Mouse (Mus musculus): Measurements from ENCODE around the gene Dnajc25. TPM values are rescaled to one million over a fixed set of nuclear protein-coding genes. Genes with fewer than 3 reads are reported as not detected.
A peak's percentile ranks its signal among the peaks of the same experiment; 100 is the strongest.

Gene Dnajc25
- polyA plus RNA-seq, 1 experiment from 2014 or later: 16.6 TPM

- H3K4me1 ChIP-seq (ENCODE audit: insufficient read depth, low read depth, low read length): no peaks in the 10 kb centered on the region
- H3K36me3 ChIP-seq (ENCODE audit: insufficient read depth, low read length): no peaks in the 10 kb centered on the region
- 80% methylated on average over 17 of the region's 17 CpGs for WGBS
- no peak for ATAC-seq
- no peaks in the 10 kb centered on the region for H3K9me3 ChIP-seq (ENCODE audit: low read length)
- TF ChIP-seq CTCF (IDR thresholded peaks at IDR 0.05) (no peak), EP300 (IDR thresholded peaks at IDR 0.05) (no peak)
- no peak overlapping the region for H3K27ac ChIP-seq (ENCODE audit: low read length)
- no peak overlapping the region for H3K9ac ChIP-seq (replicated peaks; ENCODE audit: low read depth)
- DNase-seq (ENCODE audit: low spot score): peak; percentile 59
- no peaks in the 10 kb centered on the region for H3K27me3 ChIP-seq (replicated peaks; ENCODE audit: insufficient read depth, low read length)
- H3K4me2 ChIP-seq (replicated peaks; ENCODE audit: low read depth, low read length): no peak overlapping the region
- H3K4me3 ChIP-seq (ENCODE audit: low read depth, low read length): no peak overlapping the region
These were observed 4.0 kb upstream of the Dnajc25 start for GRCm38 (mm10) chr4:58990609-58991434.

- WGBS: 52% methylated on average over 5 of the region's 5 CpGs
- ATAC-seq: no peak
- H3K27me3 ChIP-seq (replicated peaks; ENCODE audit: insufficient read depth, low read length): no peaks in the 10 kb centered on the region
These were observed 2.7 kb upstream of the Dnajc25 start for GRCm38 (mm10) chr4:58992195-58992594.

DNA sequence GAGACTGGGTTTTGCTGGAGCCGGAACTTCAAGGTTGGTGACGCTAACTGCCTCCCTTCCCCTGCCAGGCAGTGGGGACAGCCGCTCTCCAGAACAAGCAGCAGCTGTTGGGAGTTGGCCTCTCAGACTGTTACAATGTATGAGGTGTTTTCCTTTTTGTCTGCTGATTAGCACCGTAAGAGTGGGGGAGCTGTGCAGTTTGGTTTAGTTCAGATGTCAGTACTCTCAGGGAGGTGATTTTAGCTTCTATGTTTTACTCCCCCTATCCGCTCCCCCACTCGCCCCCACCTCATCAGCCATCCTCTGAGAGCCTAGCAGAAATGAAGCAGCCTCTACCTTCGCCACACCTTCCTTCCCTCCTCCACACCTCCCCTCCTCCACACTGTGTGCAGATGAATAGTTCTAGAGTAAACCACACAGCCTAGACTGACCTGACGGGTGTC is 410 bp downstream of the Dnajc25 start:
- Histone ChIP-seq H3K9ac (replicated peaks; ENCODE audit: low read depth) (no peak overlapping the region), H3K4me1 (ENCODE audit: insufficient read depth, low read depth, low read length) (no peaks in the 10 kb centered on the region), H3K36me3 (ENCODE audit: insufficient read depth, low read length) (no peaks in the 10 kb centered on the region), H3K27me3 (replicated peaks; ENCODE audit: insufficient read depth, low read length) (no peaks in the 10 kb centered on the region), H3K4me2 (replicated peaks; ENCODE audit: low read depth, low read length) (no peak overlapping the region), H3K27ac (ENCODE audit: low read length) (no peak overlapping the region), H3K4me3 (ENCODE audit: low read depth, low read length) (no peak overlapping the region), H3K9me3 (ENCODE audit: low read length) (no peaks in the 10 kb centered on the region)
- 43% methylated on average over 8 of the region's 8 CpGs for WGBS
- DNase-seq (ENCODE audit: low spot score) (no peak), ATAC-seq (no peak)
- TF ChIP-seq CTCF (IDR thresholded peaks at IDR 0.05): no peak
- no peak for TF ChIP-seq EP300 (IDR thresholded peaks at IDR 0.05)

More at GRCm38 (mm10) chr4:58992195-58992594, 2.7 kb upstream of the Dnajc25 start:
- Histone ChIP-seq H3K4me2 (replicated peaks; ENCODE audit: low read depth, low read length) (no peak overlapping the region), H3K36me3 (ENCODE audit: insufficient read depth, low read length) (no peaks in the 10 kb centered on the region), H3K4me3 (ENCODE audit: low read depth, low read length) (no peak overlapping the region), H3K9ac (replicated peaks; ENCODE audit: low read depth) (no peak overlapping the region), H3K9me3 (ENCODE audit: low read length) (no peaks in the 10 kb centered on the region), H3K27ac (ENCODE audit: low read length) (no peak overlapping the region), H3K4me1 (ENCODE audit: insufficient read depth, low read depth, low read length) (no peaks in the 10 kb centered on the region)
- no peak for TF ChIP-seq CTCF (IDR thresholded peaks at IDR 0.05)
- no peak for TF ChIP-seq EP300 (IDR thresholded peaks at IDR 0.05)
- DNase-seq (ENCODE audit: low spot score): no peak

- Histone ChIP-seq H3K4me2 (replicated peaks; ENCODE audit: low read depth, low read length) (no peak overlapping the region), H3K9me3 (ENCODE audit: low read length) (no peaks in the 10 kb centered on the region), H3K9ac (replicated peaks; ENCODE audit: low read depth) (no peak overlapping the region), H3K27me3 (replicated peaks; ENCODE audit: insufficient read depth, low read length) (no peaks in the 10 kb centered on the region), H3K4me1 (ENCODE audit: insufficient read depth, low read depth, low read length) (no peaks in the 10 kb centered on the region), H3K27ac (ENCODE audit: low read length) (no peak overlapping the region), H3K4me3 (ENCODE audit: low read depth, low read length) (no peak overlapping the region), H3K36me3 (ENCODE audit: insufficient read depth, low read length) (no peaks in the 10 kb centered on the region)
- DNase-seq (ENCODE audit: low spot score) (no peak), ATAC-seq (no peak)
- WGBS: 45% methylated on average over 5 of the region's 5 CpGs
- TF ChIP-seq EP300 (IDR thresholded peaks at IDR 0.05): no peak
- TF ChIP-seq CTCF (IDR thresholded peaks at IDR 0.05): no peak
These were observed 2.2 kb downstream of the Dnajc25 start for GRCm38 (mm10) chr4:58997081-58997480.

DNA sequence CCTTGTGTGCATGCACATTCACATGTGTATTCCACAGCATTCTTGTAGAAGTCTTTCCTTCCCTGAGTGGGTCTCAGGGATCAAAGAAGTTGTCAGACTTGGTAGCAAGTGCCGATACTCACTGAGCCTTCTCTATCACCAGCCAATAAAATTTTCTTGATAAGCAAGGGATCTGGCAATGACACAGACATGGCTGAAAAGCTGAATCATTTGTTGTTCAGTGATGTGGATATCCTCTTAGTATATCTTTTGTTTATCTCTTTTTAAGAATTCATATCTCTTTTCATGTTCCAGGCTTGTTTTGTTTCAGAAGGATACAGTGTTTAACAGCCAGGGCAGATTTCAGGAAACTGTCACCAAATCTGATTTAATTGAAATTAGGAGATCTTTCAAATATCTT is 3.8 kb downstream of the Dnajc25 start:
- ATAC-seq (no peak), DNase-seq (ENCODE audit: low spot score) (no peak)
- Histone ChIP-seq H3K4me2 (replicated peaks; ENCODE audit: low read depth, low read length) (no peak overlapping the region), H3K36me3 (ENCODE audit: insufficient read depth, low read length) (no peaks in the 10 kb centered on the region), H3K27me3 (replicated peaks; ENCODE audit: insufficient read depth, low read length) (no peaks in the 10 kb centered on the region), H3K4me3 (ENCODE audit: low read depth, low read length) (no peak overlapping the region), H3K9me3 (ENCODE audit: low read length) (no peaks in the 10 kb centered on the region), H3K4me1 (ENCODE audit: insufficient read depth, low read depth, low read length) (no peaks in the 10 kb centered on the region), H3K27ac (ENCODE audit: low read length) (no peak overlapping the region), H3K9ac (replicated peaks; ENCODE audit: low read depth) (no peak overlapping the region)
- WGBS: 62% methylated on average over 1 of the region's 1 CpGs
- no peak for TF ChIP-seq CTCF (IDR thresholded peaks at IDR 0.05)
- no peak for TF ChIP-seq EP300 (IDR thresholded peaks at IDR 0.05)

DNA sequence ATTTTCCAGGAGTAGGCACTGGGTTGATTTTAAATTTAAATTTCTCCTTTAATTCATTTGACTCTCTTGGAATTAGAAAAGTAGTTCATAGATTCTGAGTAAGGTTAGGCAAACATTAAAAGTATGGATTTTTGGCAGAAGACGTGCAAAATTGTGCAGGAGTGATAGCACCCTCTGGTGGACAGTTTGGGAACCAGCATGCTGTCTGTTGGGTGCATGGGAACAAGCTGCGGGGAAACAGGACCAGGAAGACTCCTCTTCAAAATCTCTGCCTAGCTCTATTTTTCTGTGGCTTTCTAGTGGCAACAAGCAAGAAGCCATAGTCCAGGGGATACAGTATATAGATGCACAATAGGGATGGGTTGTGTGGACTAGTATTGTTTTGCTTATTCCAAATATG is 4.8 kb downstream of the Dnajc25 start:
- ATAC-seq: no peak
- Histone ChIP-seq H3K9ac (replicated peaks; ENCODE audit: low read depth) (no peak overlapping the region), H3K27ac (ENCODE audit: low read length) (no peak overlapping the region), H3K27me3 (replicated peaks; ENCODE audit: insufficient read depth, low read length) (no peaks in the 10 kb centered on the region), H3K4me2 (replicated peaks; ENCODE audit: low read depth, low read length) (no peak overlapping the region), H3K4me3 (ENCODE audit: low read depth, low read length) (no peak overlapping the region), H3K4me1 (ENCODE audit: insufficient read depth, low read depth, low read length) (peaks cover 4% of the 10 kb centered on the region; the same call in 1 of the 2 replicates), H3K9me3 (ENCODE audit: low read length) (no peaks in the 10 kb centered on the region), H3K36me3 (ENCODE audit: insufficient read depth, low read length) (no peaks in the 10 kb centered on the region)
- DNase-seq (ENCODE audit: low spot score): peak; percentile 88
- no peak for TF ChIP-seq EP300 (IDR thresholded peaks at IDR 0.05)
- peak; percentile 95 for TF ChIP-seq CTCF (IDR thresholded peaks at IDR 0.05)
- WGBS: 9% methylated on average over 2 of the region's 2 CpGs

Measured in lung, postnatal 0 days (tissue).